24 mouse cellular contexts compared by ENCODE assay signal in genomic region chr6:85354709-85355108, GRCm38 (mm10). TPM values are rescaled to one million over a fixed set of nuclear protein-coding genes. Genes with fewer than 3 reads are reported as not detected.
A peak's percentile ranks its signal among the peaks of the same experiment; 100 is the strongest.
DNase-seq lines count a peak whose midpoint lies in the region; ATAC-seq and TF ChIP-seq lines count a peak whose summit lies in the region.
"Had no signal": no experiment of that assay in that cellular context is flagged by ENCODE, and none has a peak within 500 bp of the region (broad histone marks: within the 10 kb centered on the region; RNA-seq: fewer than 3 reads in every experiment).

No protein-coding gene starts in this region.

- no peaks in the 10 kb centered on the region for H3K36me3 ChIP-seq in heart, embryonic 16.5 days (ENCODE audit: control insufficient read depth, insufficient read depth)
- no peaks in the 10 kb centered on the region for H3K36me3 ChIP-seq in midbrain, embryonic 11.5 days (ENCODE audit: control insufficient read depth, insufficient read depth, low read length)
- no peaks in the 10 kb centered on the region for H3K36me3 ChIP-seq in midbrain, embryonic 13.5 days
- no peaks in the 10 kb centered on the region for H3K36me3 ChIP-seq in lung, postnatal 0 days (ENCODE audit: insufficient read depth, low read length)
- H3K36me3 ChIP-seq: embryonic facial prominence, embryonic 15.5 days; intestine, embryonic 15.5 days; limb, embryonic 13.5 days; liver, embryonic 12.5 days; midbrain, embryonic 12.5 days; neural tube, embryonic 12.5 days had no signal

- H3K27ac ChIP-seq in heart, embryonic 16.5 days (ENCODE audit: low read length) = peak overlapping the region; percentile 31; the same call in 1 of the 2 replicates
- no peak overlapping the region for H3K27ac ChIP-seq in midbrain, embryonic 11.5 days (ENCODE audit: low read depth, low read length)
- H3K27ac ChIP-seq in midbrain, embryonic 13.5 days = no peak overlapping the region
- H3K27ac ChIP-seq in cerebellum, adult 2 months (ENCODE audit: insufficient read depth, low read length) = no peak overlapping the region
- H3K27ac ChIP-seq in lung, postnatal 0 days (ENCODE audit: low read length) = no peak overlapping the region
- H3K27ac ChIP-seq: embryonic facial prominence, embryonic 15.5 days; intestine, embryonic 15.5 days; layer of hippocampus, adult 2 months; limb, embryonic 13.5 days; liver, embryonic 12.5 days; midbrain, embryonic 12.5 days; neural tube, embryonic 12.5 days had no signal

- WGBS in heart, embryonic 16.5 days = 72% methylated on average over 6 of the region's 6 CpGs
- 84% methylated on average over 6 of the region's 6 CpGs for WGBS in midbrain, embryonic 11.5 days
- 65% methylated on average over 6 of the region's 6 CpGs for WGBS in midbrain, embryonic 13.5 days
- 7% methylated on average over 6 of the region's 6 CpGs for WGBS in cerebellum, adult 2 months
- 75% methylated on average over 6 of the region's 6 CpGs for WGBS in lung, postnatal 0 days

- ATAC-seq in heart, embryonic 16.5 days (replicated peaks; ENCODE audit: extremely low read depth, insufficient read depth, low FRiP score) = no peak
- ATAC-seq in midbrain, embryonic 11.5 days (ENCODE audit: low FRiP score) = no peak
- no peak for ATAC-seq in midbrain, embryonic 13.5 days
- no peak for ATAC-seq in lung, postnatal 0 days
- ATAC-seq: forebrain, embryonic 14.5 days; intestine, embryonic 15.5 days; liver, embryonic 12.5 days had no signal

- no peaks in the 10 kb centered on the region for H3K9me3 ChIP-seq in heart, embryonic 16.5 days (replicated peaks; ENCODE audit: control insufficient read depth, low read length)
- no peaks in the 10 kb centered on the region for H3K9me3 ChIP-seq in midbrain, embryonic 11.5 days (ENCODE audit: control insufficient read depth, low read length)
- H3K9me3 ChIP-seq in midbrain, embryonic 13.5 days = no peaks in the 10 kb centered on the region
- H3K9me3 ChIP-seq in lung, postnatal 0 days (ENCODE audit: low read length) = no peaks in the 10 kb centered on the region
- H3K9me3 ChIP-seq: embryonic facial prominence, embryonic 15.5 days; intestine, embryonic 15.5 days; limb, embryonic 13.5 days; liver, embryonic 12.5 days; midbrain, embryonic 12.5 days; neural tube, embryonic 12.5 days had no signal

- peaks cover 33% of the 10 kb centered on the region for H3K4me1 ChIP-seq in heart, embryonic 16.5 days (ENCODE audit: control insufficient read depth, insufficient read depth, low read length)
- no peaks in the 10 kb centered on the region for H3K4me1 ChIP-seq in midbrain, embryonic 11.5 days (ENCODE audit: control insufficient read depth, insufficient read depth, low read length)
- no peaks in the 10 kb centered on the region for H3K4me1 ChIP-seq in midbrain, embryonic 13.5 days (replicated peaks)
- peaks cover 13% of the 10 kb centered on the region for H3K4me1 ChIP-seq in cerebellum, adult 2 months (ENCODE audit: control insufficient read depth, insufficient read depth, low read length)
- 0 out of 2 replicates have a peak, but pooled peaks cover 6% of the 10 kb centered on the region for H3K4me1 ChIP-seq in lung, postnatal 0 days (ENCODE audit: insufficient read depth, low read depth, low read length)
- H3K4me1 ChIP-seq: embryonic facial prominence, embryonic 15.5 days; intestine, embryonic 15.5 days; limb, embryonic 13.5 days; liver, embryonic 12.5 days; midbrain, embryonic 12.5 days; neural tube, embryonic 12.5 days had no signal

- no peak overlapping the region for H3K9ac ChIP-seq in heart, embryonic 16.5 days (ENCODE audit: low read length)
- H3K9ac ChIP-seq in midbrain, embryonic 11.5 days (ENCODE audit: low read length) = no peak overlapping the region
- H3K9ac ChIP-seq in midbrain, embryonic 13.5 days (replicated peaks) = no peak overlapping the region
- H3K9ac ChIP-seq in lung, postnatal 0 days (replicated peaks; ENCODE audit: low read depth) = no peak overlapping the region
- H3K9ac ChIP-seq: embryonic facial prominence, embryonic 15.5 days; intestine, embryonic 15.5 days; limb, embryonic 13.5 days; liver, embryonic 12.5 days; midbrain, embryonic 12.5 days; neural tube, embryonic 12.5 days had no signal

- H3K4me2 ChIP-seq in heart, embryonic 16.5 days (ENCODE audit: low read depth, low read length) = no peak overlapping the region
- H3K4me2 ChIP-seq in midbrain, embryonic 11.5 days = no peak overlapping the region
- H3K4me2 ChIP-seq in midbrain, embryonic 13.5 days (replicated peaks) = no peak overlapping the region
- H3K4me2 ChIP-seq in lung, postnatal 0 days (replicated peaks; ENCODE audit: low read depth, low read length) = no peak overlapping the region
- H3K4me2 ChIP-seq: embryonic facial prominence, embryonic 15.5 days; heart, embryonic 11.5 days; intestine, embryonic 15.5 days; limb, embryonic 13.5 days; liver, embryonic 12.5 days; midbrain, embryonic 12.5 days; neural tube, embryonic 12.5 days had no signal

- no peak for TF ChIP-seq POLR2A in cerebellum, adult 2 months (IDR thresholded peaks at IDR 0.05; ENCODE audit: borderline replicate concordance, insufficient read depth, low read length)

- TF ChIP-seq CTCF in cerebellum, adult 2 months (IDR thresholded peaks at IDR 0.05; ENCODE audit: borderline replicate concordance, insufficient read depth, low read depth, low read length) = no peak
- TF ChIP-seq CTCF in lung, postnatal 0 days (IDR thresholded peaks at IDR 0.05) = no peak

- intact Hi-C loops in heart, postnatal 36 days (cut with DNase I) = no loop called here

- no peaks in the 10 kb centered on the region for H3K27me3 ChIP-seq in heart, embryonic 16.5 days (ENCODE audit: control insufficient read depth, insufficient read depth, low read length)
- H3K27me3 ChIP-seq in midbrain, embryonic 11.5 days (ENCODE audit: control insufficient read depth, insufficient read depth, low read length) = no peaks in the 10 kb centered on the region
- H3K27me3 ChIP-seq in midbrain, embryonic 13.5 days = no peaks in the 10 kb centered on the region
- no peaks in the 10 kb centered on the region for H3K27me3 ChIP-seq in cerebellum, adult 2 months (ENCODE audit: control insufficient read depth, insufficient read depth, low read length)
- H3K27me3 ChIP-seq in lung, postnatal 0 days (replicated peaks; ENCODE audit: insufficient read depth, low read length) = no peaks in the 10 kb centered on the region
- H3K27me3 ChIP-seq: embryonic facial prominence, embryonic 15.5 days; intestine, embryonic 15.5 days; limb, embryonic 13.5 days; midbrain, embryonic 12.5 days; neural tube, embryonic 12.5 days had no signal

- DNase-seq in heart, postnatal 36 days = no peak
- DNase-seq in midbrain, embryonic 11.5 days (ENCODE audit: low spot score, missing footprints) = peak; percentile 37
- peak; percentile 74 to 75 for DNase-seq in cerebellum, adult 2 months
- DNase-seq in cerebellum, postnatal 25 days = peak; percentile 75 to 78
- DNase-seq in lung, postnatal 0 days (ENCODE audit: low spot score) = no peak
- DNase-seq in adrenal gland, postnatal 10 days = no peak
- DNase-seq: adrenal gland, adult 8-10 months; kidney, postnatal 25 days; layer of hippocampus, postnatal 36 days; lung, adult 18-20 months; lung, postnatal 14 days; retina, postnatal 1 day; right cerebral cortex, postnatal 25 days had no signal

- TF ChIP-seq EP300 in lung, postnatal 0 days (IDR thresholded peaks at IDR 0.05) = no peak

- H3K4me3 ChIP-seq in heart, embryonic 16.5 days (ENCODE audit: low read length) = no peak overlapping the region
- no peak overlapping the region for H3K4me3 ChIP-seq in midbrain, embryonic 11.5 days (ENCODE audit: low read depth, low read length)
- H3K4me3 ChIP-seq in midbrain, embryonic 13.5 days (replicated peaks) = no peak overlapping the region
- no peak overlapping the region for H3K4me3 ChIP-seq in cerebellum, adult 2 months (replicated peaks; ENCODE audit: insufficient read depth, low read depth, low read length)
- H3K4me3 ChIP-seq in lung, postnatal 0 days (ENCODE audit: low read depth, low read length) = no peak overlapping the region
- H3K4me3 ChIP-seq: embryonic facial prominence, embryonic 15.5 days; intestine, embryonic 15.5 days; layer of hippocampus, adult 2 months; limb, embryonic 13.5 days; liver, embryonic 12.5 days; midbrain, embryonic 12.5 days; neural tube, embryonic 12.5 days had no signal

RNA-seq across cellular contexts. Expression of gene Rab11fip5, which starts 19.7 kb away (rescaled TPM):
- 42.1 and 51.9 TPM in 2 replicates for polyA plus RNA-seq in heart, embryonic 16.5 days (2015; fragmentation: Nextera tagmentation; extraction: Ambion mirVana)
- 10 to 100 TPM; 65.0 to 67.0 TPM for total RNA-seq in heart, postnatal 36 days (2021)
- 4.2 and 4.7 TPM in 2 replicates for polyA plus RNA-seq in midbrain, embryonic 11.5 days (2014; fragmentation: Nextera tagmentation; extraction: Ambion mirVana)
- 12.2 and 12.4 TPM in 2 replicates for polyA plus RNA-seq in midbrain, embryonic 13.5 days (2015; fragmentation: Nextera tagmentation; extraction: Ambion mirVana)
- polyA plus RNA-seq in cerebellum, adult 2 months (2012; rRNA removed) = 70.7 and 75.2 TPM in 2 replicates
- 11.2 and 12.2 TPM in 2 replicates for polyA plus RNA-seq in lung, postnatal 0 days (2015; fragmentation: Nextera tagmentation; extraction: Ambion mirVana)
- 10 to 100 TPM; 24.5 to 32.4 TPM for total RNA-seq in adrenal gland, postnatal 10 days (2021)

RNA-seq across cellular contexts. Expression of gene Sfxn5, which starts 21.5 kb away (rescaled TPM):
- polyA plus RNA-seq in heart, embryonic 16.5 days (2015; fragmentation: Nextera tagmentation; extraction: Ambion mirVana) = 3.2 and 4.9 TPM in 2 replicates
- 1 to 10 TPM; 3.4 to 4.1 TPM for total RNA-seq in heart, postnatal 36 days (2021)
- polyA plus RNA-seq in midbrain, embryonic 11.5 days (2014; fragmentation: Nextera tagmentation; extraction: Ambion mirVana) = 5.7 and 6.2 TPM in 2 replicates
- 12.6 and 13.4 TPM in 2 replicates for polyA plus RNA-seq in midbrain, embryonic 13.5 days (2015; fragmentation: Nextera tagmentation; extraction: Ambion mirVana)
- 169 and 172 TPM in 2 replicates for polyA plus RNA-seq in cerebellum, adult 2 months (2012; rRNA removed)
- polyA plus RNA-seq in lung, postnatal 0 days (2015; fragmentation: Nextera tagmentation; extraction: Ambion mirVana) = 8.0 and 9.9 TPM in 2 replicates
- 10 to 100 TPM; 21.5 to 23.1 TPM for total RNA-seq in adrenal gland, postnatal 10 days (2021)

Comparison
In these comparisons a context has a peak if more than half of its experiments do, and no peak if none do; other contexts are left out.
1. DNase-seq: peak in midbrain, embryonic 11.5 days (single experiment), cerebellum, adult 2 months (2 of 2) and cerebellum, postnatal 25 days (2 of 2); none in heart, postnatal 36 days (0 of 2), lung, postnatal 0 days (single experiment) and adrenal gland, postnatal 10 days (single experiment).
2. RNA of gene Sfxn5, which starts 21.5 kb away (polyA plus RNA-seq): 169 to 172 TPM in cerebellum, adult 2 months; 12.6 to 13.4 TPM in midbrain, embryonic 13.5 days, 8.0 to 9.9 TPM in lung, postnatal 0 days, 5.7 to 6.2 TPM in midbrain, embryonic 11.5 days and 3.2 to 4.9 TPM in heart, embryonic 16.5 days; every median in the first group is over 10 times any median in the second.